Mouse (Mus musculus) cerebellum, postnatal 10 days (tissue): ENCODE data around the gene Spg21.
A peak's percentile ranks its signal among the peaks of the same experiment; 100 is the strongest.

Experiments used
- DNase-seq, 2 experiments: peaks; one replicate each; pipeline ENCODE4 v3.0.0; 2021; ENCODE audit warnings: mixed read lengths in 2 of 2

Spg21 gene

DNA sequence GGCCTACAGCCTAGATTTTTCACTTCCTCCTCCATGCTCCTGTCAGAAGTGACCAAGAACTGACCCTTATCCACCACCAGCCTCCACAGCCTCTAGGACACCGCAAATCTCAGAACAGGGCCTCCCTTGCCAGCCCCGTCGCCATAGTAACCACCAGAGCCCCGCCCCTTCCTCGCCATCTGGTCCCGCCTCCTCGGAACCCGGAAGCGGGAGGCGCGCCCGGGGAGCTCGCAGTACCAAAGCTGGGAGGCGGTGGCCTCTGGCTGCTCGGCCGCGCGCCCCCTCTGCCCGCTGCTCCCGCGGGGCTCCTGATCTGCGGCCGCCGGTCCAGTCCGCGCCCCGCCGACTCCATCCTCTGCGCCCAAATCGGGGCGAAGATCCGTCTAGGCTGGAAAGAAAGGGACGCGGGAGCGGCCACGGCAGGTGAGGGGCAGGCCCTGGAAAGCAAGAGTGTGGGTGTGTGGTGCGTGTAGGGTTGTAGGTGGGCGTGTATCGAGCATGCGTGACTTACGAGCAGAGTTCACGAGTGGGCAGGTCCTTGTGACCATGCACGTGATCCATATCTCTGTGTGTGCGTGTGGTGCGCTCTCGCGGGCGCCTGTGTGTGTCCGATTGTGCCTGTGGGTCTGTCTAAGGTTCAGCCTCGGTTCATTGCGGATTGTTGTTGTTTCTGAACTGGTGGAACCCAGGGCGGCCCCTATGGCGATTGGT, at the start of gene Spg21:
Spg21 (plus strand) TSS at position 216 of the 711 bp plus-strand sequence.
- peak; percentile 99 for DNase-seq

DNA sequence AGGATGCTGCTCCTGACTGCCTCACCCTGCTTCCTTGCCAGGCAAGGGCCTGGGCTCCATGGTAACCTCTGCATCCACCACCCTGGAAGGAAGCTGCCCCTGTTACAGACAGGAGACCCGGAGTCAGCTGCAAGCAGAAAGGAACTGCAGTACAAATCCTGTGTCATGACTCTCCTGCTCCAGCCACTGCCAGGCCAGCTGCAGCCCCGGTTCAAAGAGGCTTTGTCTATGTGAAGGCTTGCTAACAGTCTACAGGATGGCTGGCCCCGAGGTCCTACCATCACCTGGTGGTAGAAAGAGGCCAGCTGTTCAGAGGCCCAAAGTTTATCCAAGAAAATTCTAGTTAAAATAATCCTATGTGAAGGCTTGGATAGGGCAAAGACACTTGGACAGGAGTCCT, 49.4 kb upstream of the Spg21 start:
- DNase-seq: no peak

DNA sequence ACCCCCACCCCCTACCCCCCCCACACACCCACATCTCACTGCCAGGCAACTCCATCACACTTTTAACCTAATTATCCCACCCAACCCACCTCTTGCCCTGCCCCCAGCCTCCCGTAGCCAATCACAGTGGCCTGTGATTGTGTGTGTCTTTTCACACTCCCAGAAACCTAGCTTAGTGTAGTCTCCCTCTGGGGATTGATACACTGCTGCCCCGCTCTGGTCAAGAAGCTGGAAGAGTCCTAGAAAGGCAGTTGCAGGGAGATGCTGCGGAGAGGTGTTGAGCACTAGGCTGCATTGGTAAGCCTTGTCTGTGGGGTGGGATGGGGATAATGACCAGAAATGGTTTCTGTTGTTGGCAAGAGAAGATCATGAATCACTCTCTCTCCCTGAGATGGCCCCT, 43.0 kb upstream of the Spg21 start:
- no peak for DNase-seq

DNA sequence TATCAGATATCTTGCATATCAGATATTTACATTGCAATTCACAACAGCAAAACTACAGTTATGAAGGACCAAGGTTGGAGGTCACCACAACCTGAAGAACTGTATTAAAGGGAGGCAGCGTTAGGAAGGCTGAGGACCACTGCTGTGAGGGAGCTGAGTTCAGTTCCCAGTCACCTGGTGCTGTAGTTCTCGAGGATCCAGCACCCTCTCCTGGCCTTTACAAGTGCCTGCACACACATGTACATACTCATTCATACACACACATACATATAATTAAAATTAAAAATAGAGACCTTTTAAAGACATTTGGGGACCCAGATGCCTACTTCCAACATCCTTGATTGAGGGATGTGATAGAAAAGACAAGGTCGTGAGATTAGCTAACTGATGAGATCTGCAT, 41.1 kb upstream of the Spg21 start:
- DNase-seq: no peak

DNA sequence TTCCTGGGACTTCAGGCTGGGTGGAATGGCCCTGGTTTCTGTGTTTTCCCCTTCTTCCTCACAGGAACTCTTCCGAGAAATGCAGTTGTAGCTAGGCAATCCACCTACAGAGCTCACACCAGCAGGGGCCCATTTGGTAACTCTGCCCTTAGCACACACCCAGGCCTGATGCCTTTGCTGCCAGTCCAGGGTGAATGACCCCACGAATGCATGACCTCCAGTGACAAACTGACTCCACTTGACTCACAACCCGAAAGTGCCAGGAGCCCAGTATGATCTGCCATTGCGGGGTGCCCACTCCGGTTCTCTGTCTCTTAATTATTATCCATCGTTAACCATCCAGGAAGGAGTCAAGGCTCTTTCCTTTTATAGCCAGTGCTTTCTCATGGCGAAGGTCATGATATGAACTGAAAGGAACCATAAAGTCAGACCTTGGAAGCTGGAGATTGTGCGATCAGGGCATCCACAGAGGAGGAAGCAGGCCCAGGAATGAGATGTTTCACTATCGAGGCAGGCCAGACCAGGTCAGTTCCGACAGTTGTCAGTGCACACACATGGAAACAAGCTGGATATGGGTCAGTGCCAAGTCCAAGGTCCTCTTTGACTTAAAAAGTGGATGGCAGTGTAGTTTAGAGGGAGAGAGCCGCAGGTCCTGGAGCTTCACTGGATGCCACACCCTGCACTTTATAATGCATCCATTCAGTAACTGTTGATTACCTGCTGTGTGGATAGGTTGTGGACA, 37.8 kb upstream of the Spg21 start, which contains the start of gene Slc51b:
Slc51b (minus strand) TSS at position 196 of the 742 bp plus-strand sequence.
- DNase-seq: no peak

DNA sequence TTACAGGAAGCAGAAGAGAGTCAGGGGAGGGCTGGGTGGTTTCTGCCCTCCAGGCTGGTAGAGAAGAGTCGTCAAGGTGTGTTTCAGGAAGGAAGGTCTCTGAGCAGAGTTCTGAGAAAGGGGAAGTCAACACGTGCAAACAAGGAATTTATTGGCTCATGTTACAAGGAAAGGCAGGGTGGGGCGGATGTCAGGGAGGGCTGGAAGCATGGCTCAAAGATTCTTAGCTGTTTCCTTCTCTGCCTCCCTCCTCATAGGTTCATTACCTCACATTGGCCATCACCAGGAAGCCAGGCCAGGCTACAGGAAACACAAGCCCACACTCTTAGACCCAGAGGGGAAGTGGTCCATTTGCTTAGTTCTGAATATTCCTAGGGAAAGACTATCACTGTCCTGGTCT, 36.4 kb upstream of the Spg21 start:
- no peak for DNase-seq

DNA sequence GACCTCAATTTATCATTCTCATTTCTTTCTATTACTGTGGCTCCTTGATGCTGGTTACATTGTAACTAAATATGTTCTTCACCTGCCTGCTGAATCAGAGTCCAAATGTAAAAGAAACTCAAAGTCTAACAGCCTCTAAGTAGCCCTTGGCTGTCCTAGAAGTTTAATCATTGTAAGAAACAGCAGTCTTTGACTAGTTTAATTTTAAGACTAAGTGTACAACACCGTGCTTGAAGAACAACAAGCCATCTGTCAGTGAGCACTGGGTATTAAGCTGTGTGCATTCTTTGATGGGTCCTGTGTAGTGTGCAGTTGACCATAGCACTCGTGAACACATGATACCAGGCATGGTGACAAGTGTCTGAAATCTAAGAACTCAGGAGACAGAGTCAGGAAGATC, 33.2 kb upstream of the Spg21 start:
- DNase-seq: no peak

DNA sequence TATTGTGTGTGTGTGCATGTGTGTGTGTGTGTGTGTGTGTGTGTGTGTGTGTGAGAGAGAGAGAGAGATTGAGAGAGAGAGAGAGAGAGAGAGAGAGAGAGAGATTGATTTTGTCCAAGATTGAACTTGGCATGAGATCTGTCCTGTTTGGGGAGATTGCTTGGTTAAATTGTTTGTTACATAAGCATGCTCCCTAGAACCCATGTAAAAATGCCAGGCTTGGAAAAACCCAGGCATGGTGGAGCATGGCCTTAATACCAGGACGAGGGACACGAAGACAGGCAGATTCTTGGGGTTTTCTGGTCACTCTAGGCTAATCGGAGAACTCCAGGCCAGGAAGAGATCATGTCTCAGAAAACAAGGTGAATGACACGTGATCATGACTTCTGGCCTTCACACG, 32.7 kb upstream of the Spg21 start:
- no peak for DNase-seq

DNA sequence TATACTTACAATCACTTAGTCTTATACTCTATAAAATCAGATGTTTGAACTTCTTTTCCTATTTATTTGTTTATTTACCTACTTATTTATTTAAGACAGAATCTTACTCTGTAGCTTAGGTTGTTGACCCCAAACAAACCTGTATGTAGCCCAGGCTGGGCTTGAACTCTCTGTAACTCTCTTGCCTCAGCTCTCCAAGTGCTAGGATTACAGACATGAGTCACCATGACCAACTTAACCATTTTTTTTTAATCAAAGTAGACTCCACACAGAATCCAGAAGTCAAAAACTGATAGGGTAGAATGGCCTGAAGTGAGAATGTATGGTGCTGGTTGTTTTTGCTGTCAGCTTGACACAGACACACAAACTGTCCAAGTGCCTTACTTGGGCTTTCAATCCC, 30.3 kb upstream of the Spg21 start:
- no peak for DNase-seq

DNA sequence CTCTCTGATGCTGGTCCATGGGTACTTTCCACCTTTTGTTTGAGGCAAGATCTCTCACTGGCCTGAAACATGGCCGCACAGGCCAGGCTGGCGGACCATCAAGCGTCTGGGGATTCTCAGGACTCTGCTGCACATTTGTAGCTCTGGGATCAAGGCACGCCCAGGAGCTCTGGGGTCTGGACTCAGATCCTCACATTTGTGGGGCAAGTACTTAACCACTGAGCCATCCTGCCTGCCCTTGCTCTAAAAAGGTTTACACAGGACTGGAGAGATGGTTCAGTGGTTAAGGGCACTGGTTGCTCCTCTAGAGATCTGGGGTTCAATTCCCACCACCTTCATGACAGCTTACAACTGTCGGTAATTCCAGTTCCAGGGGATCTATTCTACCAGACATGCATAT, 29.8 kb upstream of the Spg21 start:
- no peak for DNase-seq

DNA sequence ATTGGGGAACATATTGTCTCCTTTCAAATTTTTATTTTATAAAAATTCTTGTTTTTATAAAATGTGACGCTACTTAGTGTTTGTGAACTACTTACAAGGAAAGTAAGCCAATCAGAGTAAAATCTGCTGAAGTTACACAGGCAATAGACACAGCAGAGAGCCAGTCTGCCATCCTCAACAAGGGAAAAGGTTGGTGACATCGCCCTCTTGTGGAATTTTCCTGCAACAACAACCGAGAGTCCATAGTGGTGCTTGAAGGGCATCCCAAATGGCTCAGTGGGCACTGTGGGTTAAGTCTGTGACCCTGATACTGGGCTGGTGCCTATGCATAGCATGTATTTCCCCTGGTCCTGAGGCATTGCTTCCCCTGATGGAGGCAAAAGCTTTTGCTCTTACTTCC, 28.5 kb upstream of the Spg21 start:
- peak; percentile 91 to 93 for DNase-seq

DNA sequence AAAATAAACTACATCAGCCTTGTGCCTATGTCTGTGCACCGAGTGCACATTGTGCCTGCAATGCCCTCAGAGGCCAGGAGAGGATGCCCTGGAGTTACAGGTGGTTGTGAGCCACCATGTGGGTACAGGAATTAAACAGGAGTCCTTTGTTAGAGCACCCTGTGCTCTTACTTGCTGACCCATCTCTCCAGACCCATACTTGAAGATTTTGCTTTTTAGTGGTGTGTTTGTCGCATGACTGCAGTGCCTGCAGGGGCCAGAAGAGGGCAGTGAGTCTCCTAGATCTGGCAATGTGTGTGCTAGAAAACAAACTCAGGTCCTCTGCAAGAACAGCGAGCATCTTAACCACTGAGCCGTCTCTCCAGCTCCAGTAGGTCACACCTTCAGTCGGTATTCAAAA, 26.6 kb upstream of the Spg21 start:
- DNase-seq: peak; percentile 61 to 63

DNA sequence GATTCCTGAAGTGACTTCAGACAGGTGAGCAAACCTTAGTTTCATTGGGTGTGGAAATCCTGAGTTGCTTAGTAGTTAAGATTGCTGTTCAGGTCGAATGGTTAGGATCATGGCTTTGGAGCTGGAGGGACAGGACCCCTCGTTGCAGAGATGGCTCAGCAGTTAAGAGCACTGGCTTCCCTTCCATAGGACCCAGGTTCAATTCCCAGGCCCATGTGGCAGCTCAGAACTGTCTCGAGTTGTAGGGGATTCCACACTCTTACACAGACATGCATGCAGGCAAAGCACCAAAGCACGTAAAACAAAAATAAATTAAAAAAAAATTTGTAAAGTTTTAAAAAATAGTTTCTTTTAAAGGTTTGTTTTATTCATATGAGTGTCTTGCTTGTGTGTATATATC, 25.5 kb upstream of the Spg21 start:
- DNase-seq: no peak

DNA sequence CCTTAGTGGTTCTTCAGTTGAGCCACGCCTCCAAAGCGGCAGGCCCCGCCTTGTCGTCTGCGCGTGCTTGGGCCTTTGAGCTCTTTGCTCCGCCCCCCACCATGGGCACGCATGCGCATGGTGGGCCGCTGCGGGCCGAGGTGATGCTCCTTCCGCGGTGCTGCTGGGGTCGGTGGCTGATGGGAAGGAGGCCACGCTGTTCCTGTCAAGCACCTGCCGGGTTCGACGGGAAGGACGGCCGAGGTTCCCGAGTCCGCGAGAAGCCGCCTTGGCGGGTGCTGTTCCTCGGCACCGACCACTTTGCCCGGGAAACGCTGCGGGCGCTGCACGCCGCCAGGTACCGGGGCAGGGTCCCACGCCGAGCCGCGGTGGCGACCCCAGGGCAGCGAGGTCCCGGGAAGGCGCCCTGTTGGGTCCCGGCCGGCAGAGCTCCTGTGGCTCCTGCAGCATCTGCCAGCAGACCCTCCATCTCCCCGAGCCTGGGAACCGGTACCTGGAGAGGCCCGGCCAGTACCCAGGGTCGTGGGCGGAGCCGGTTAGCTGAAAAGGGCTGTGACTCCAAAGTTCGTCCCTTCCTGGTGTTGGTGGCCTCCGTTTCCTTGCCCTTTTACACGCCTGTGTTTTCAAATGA, 25.0 kb upstream of the Spg21 start, which contains the start of gene Mtfmt:
Mtfmt (plus strand) TSS at position 112 of the 631 bp plus-strand sequence.
- peak; percentile 97 to 98 for DNase-seq

DNA sequence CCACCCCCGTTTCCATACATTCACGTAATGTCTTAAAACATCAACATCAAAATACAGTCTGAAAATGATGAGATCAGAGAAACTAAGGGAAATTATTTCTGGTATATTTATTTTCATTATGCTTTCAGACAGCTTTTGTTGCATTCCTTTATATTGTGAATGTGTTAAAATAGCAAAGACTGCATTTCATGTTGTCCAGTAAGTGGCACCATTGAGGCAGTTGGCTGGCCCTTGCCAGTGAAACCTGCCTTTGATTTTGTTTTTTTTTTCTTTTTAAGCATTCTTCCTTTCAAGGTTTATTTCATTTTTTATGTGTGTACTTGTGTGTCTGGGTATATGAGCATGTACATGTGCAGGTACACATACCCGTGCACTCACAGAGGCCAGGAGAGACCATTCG, 16.1 kb upstream of the Spg21 start:
- DNase-seq: no peak

DNA sequence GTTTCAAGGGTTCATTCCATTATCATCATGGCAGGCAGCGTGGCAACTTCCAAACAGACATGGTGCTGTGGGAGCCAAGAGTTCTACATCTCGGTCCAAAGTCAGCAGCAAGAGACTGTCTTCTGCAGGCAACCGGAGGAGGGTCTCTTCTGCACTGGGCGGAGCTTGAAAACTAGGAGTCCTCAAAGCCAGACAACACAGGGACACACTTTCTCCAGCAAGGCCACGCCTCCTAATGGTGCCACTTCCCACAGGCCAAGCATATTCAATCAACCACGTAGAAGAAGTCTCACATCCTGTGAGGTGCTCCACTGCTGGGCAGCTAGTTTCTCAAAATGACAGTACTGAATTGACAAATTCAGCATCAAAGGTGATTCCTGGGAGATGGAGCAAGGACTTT, 12.8 kb upstream of the Spg21 start:
- DNase-seq: no peak

DNA sequence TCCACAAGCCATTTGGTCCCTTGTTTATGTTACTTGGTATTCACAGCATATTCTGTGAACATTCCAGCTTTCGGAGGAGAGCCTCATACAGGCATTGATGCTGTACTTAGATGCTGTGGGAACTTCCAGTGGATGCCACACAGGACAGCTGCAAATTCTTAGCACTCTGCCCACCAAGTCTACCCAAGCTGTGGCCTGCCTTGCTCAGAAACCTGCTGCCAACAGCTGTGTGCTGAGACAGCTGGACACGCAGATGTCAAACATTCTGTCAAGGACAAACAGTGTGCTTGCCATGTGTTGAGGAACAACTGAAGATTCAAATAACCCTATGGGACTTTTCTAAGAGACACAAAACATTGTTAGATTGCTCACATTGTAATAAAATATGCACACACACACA, 1.8 kb upstream of the Spg21 start:
- DNase-seq: no peak

DNA sequence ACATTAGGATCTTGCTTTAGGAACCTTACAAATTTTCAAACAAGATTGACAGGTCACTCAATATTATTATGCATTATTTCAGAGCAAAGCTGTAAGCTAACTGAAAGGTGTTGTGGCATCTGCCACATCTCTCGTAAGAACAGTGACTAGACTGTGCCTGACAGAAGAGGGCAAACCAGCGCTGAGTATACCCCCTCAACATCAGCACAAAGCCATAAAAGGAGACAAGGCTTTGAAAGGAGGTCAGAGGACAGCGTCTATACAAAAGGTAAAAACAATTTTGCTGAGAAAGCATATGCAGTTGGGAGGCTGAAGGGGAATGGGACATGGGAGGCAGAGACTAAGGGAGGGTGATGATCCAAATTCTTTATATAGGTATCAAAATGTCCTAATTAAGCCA, 549 bp upstream of the Spg21 start:
- no peak for DNase-seq

DNA sequence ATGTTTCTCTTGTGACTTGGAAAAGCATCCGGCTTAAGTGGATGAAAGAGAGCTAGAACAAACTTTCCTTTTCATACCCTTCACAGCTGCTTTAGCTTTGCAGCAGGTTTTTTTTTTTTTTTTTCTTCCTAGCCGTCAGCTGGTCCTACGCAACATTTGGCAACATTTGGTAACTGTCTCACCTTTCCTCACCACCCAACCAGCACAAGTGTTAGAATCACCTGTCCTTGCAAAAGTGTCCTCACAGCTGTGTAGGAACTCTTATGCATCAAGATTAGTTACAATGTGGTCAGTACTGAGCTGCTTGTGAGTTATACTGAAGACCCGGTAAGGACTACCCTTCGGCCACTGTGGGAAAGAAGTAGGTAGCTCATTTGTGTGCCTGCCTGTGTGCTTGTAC, 1.8 kb downstream of the Spg21 start:
- DNase-seq: no peak

DNA sequence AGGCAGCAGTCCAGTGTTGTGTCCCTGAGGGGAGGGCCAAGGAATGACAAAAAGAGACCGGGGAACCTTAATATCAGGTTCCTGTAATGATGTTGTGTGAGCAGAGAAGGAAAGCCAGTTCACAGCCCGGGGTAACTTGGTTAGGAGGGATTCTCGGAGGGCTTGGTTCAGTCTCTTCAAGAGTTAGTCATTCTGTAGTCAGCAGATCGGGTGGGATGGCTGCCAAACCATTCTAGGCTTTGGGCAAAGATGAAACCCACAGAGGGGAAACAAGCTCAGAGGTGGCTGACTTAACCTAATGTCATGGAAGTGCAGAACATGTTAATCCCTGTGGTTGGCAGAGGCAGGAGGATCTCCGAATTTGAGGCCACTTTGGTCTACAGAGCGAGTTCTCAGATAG, 3.4 kb downstream of the Spg21 start:
- DNase-seq: peak; percentile 39 to 52

DNA sequence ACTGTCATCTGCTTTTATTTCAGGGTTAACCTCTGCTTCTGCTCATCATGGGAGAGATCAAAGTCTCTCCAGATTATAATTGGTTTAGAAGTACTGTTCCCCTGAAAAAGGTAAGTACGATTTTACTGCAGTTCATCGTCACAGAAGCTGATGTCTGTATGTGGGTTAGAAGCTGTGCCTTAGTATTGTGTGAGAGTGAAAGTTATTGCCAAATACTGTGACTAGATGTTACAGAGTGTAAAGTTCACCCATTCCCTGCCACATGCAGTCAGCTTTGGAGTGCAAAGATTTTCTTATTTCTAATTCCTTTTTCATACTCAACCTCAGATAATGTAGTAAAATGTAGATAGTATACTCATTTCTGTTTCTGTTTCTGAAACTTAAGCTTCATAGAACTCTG, 4.5 kb downstream of the Spg21 start:
- DNase-seq: no peak

DNA sequence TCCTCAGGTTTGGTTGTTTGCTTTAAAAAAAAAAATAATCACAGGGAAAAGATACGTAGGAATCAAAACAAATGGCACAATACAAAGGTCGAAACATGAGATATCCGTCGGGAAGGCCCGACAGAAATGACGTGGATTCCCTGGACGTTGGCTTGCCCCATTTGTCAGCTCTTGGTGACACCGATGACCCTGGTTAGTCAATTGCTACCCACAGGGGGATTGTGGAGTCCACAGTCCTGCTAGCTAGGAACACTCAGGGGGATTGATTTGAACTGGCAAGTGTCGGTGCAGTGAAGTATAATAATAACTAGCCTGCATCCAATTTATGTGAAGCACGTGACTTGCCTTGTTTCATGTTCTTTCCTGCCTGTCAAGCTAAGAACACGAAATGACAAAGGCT, 6.9 kb downstream of the Spg21 start:
- DNase-seq: no peak

DNA sequence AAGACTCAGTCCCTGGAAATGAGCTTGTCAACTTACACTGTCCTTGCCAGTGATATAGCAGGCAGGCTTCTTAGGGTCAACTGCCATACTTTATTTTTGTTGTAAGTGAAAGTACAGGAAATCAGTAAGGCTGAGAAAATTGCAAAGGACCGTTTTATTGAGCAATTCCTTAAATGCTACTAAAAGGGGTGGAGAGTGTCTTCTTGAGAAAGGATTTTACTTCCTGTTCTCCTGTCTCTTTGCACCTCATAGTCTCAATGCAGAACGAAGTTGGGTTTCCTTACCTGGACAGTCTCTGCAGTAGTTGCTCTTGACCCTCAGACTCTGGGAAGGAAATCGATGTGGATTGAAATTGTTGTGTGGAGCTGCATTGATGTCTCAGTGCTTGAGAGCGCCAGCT, 12.0 kb downstream of the Spg21 start:
- DNase-seq: no peak

DNA sequence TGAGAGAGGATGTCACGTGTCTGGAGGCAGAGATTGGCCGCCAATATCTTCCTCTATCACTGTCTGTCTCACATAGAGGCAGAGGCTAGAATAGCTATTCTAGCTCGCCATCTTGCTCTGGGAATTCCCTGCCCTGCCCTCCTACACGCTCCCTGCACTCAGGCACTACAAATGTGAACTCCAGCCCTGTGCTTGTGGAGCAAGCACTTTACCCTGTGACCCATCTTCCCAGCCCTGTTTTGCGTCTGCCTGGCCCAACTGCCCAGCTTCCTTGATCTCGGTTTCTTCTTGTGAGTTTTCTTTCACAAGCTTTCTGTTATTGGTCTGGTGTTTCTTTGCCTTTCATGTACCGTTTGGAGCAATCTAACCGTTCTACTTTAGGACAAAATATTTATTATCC, 18.4 kb downstream of the Spg21 start:
- no peak for DNase-seq
